Mouse (Mus musculus) midbrain, embryonic 16.5 days (tissue): ENCODE results near the gene Cfap221. TPM values are rescaled to one million over a fixed set of nuclear protein-coding genes. Genes with fewer than 3 reads are reported as not detected.

Experiments
- ATAC-seq: fragments of 200-750 bp; cut with Nextera tagmentation; 2 replicates; pipeline ENCODE4 v1.8.0; 2017; ENCODE audit warnings: moderate TSS enrichment
- H3K27ac ChIP-seq: fragments of 300-500 bp; sonication (generic); 2 replicates; pipeline ENCODE4 v1.5.1; 2014; ENCODE audit warnings: mild to moderate bottlenecking, low read length, mixed read lengths
- H3K27me3 ChIP-seq: fragments of 300-500 bp; sonication (generic); 2 replicates; pipeline ENCODE4 v1.6.1; 2014; ENCODE audit warnings: low read depth, low read length, mixed read lengths; ENCODE audit not compliant: control insufficient read depth, insufficient read depth
- H3K36me3 ChIP-seq: fragments of 300-500 bp; sonication (generic); 2 replicates; pipeline ENCODE4 v1.6.1; 2014; ENCODE audit warnings: mild to moderate bottlenecking, low read length, moderate library complexity, mixed read lengths; ENCODE audit not compliant: control insufficient read depth, insufficient read depth
- H3K4me1 ChIP-seq: fragments of 300-500 bp; sonication (generic); 2 replicates; pipeline ENCODE4 v1.6.1; 2014; ENCODE audit warnings: mild to moderate bottlenecking, low read length, mixed read lengths; ENCODE audit not compliant: control insufficient read depth, insufficient read depth
- H3K4me2 ChIP-seq: fragments of 300-500 bp; sonication (generic); 2 replicates; pipeline ENCODE4 v1.6.1; 2014; ENCODE audit warnings: mild to moderate bottlenecking, low read length, mixed read lengths
- H3K4me3 ChIP-seq: fragments of 300-500 bp; sonication (generic); 2 replicates; pipeline ENCODE4 v1.5.1; 2014; ENCODE audit warnings: low read depth, mild to moderate bottlenecking, low read length, moderate library complexity, mixed read lengths
- H3K9ac ChIP-seq: fragments of 300-500 bp; sonication (generic); 2 replicates; pipeline ENCODE4 v1.6.1; 2014; ENCODE audit warnings: low read depth, low read length, mixed read lengths
- H3K9me3 ChIP-seq: fragments of 300-500 bp; sonication (generic); replicated peaks from 2 replicates; pipeline ENCODE4 v1.6.1; 2014; ENCODE audit warnings: mild to moderate bottlenecking, low read length, mixed read lengths; ENCODE audit not compliant: control insufficient read depth, poor library complexity, severe bottlenecking
- WGBS: fragments of 180-500 bp; shearing (Covaris S2); extraction: QIAGEN DNeasy Blood & Tissue Kit; methylation state at CpG from one replicate; pipeline ENCODE4 v1.1.7; 2014; 5-methylcytosine and 5-hydroxymethylcytosine counted together
- polyA plus RNA-seq: library from polyadenylated mRNA; unstranded; fragments of >200 nt; fragmentation: Nextera tagmentation; extraction: Ambion mirVana; gene quantifications from 2 replicates; pipeline ENCODE4 v1.2.1, GENCODE M21; 2015

Cfap221 gene
- polyA plus RNA-seq: 0.40 and 0.62 TPM in 2 replicates

GRCm38 (mm10) chr1:119996798-119997581 is at the start of gene Cfap221:
Cfap221 (minus strand) TSS chr1:119997234.
- peak within 1 kb of the TSS; percentile 56 for H3K4me2 ChIP-seq
- ATAC-seq: peak; percentile 86
- peak within 1 kb of the TSS; percentile 34 for H3K4me3 ChIP-seq
- no peaks in the 10 kb centered on the region for H3K4me1 ChIP-seq
- no peak within 1 kb of the TSS for H3K27ac ChIP-seq
- H3K9ac ChIP-seq: no peak within 1 kb of the TSS
- no peaks in the 10 kb centered on the region for H3K27me3 ChIP-seq
- H3K36me3 ChIP-seq: no peaks in the 10 kb centered on the region
- 5% methylated on average over 30 of the region's 30 CpGs for WGBS
- no peaks in the 10 kb centered on the region for H3K9me3 ChIP-seq

DNA sequence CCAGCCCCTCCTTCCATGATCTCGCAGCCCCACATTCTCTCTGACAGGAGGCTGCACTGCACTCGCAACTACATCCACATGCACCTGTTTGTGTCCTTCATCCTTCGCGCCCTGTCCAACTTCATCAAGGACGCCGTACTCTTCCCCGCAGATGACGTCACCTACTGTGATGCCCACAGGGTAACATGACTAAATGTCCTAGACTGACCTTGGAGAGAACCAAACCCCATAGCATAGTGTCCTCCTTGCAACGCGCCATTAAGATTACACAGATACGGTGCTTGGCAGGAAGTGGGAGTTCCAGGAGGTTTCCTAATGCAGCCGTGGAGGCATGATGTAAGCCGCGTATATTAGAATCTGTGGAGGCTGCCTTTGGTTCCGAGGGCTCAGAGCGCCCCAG is 47.5 kb upstream of the Cfap221 start:
- Histone ChIP-seq H3K4me2 (no peak overlapping the region), H3K36me3 (no peaks in the 10 kb centered on the region), H3K4me3 (no peak overlapping the region), H3K9ac (no peak overlapping the region), H3K27me3 (no peaks in the 10 kb centered on the region), H3K27ac (no peak overlapping the region), H3K4me1 (no peaks in the 10 kb centered on the region), H3K9me3 (no peaks in the 10 kb centered on the region)
- WGBS: 93% methylated on average over 16 of the region's 16 CpGs
- no peak for ATAC-seq

DNA sequence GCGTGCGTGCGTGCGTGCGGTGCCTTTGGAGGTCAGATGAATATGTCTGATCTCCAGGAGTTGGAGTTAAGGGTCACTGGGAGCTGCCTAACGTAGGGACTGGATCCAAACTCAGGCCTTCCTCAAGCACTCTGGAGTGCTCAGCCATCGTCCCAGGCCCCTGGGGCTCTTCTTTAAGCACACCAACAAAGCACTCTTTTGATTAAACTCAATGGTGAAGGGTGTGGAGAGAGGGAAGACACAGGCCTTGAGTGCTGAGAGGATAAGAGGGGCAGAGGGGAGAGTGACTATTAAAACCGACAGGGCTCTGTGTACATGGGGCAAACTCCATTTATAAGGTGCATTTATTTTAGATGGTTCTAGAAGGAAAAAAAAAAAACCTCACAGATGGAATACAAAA is 45.4 kb upstream of the Cfap221 start:
- WGBS: 64% methylated on average over 8 of the region's 8 CpGs
- Histone ChIP-seq H3K4me3 (no peak overlapping the region), H3K27ac (no peak overlapping the region), H3K36me3 (no peaks in the 10 kb centered on the region), H3K4me1 (no peaks in the 10 kb centered on the region), H3K9me3 (no peaks in the 10 kb centered on the region), H3K4me2 (no peak overlapping the region), H3K9ac (no peak overlapping the region), H3K27me3 (no peaks in the 10 kb centered on the region)
- ATAC-seq: no peak

DNA sequence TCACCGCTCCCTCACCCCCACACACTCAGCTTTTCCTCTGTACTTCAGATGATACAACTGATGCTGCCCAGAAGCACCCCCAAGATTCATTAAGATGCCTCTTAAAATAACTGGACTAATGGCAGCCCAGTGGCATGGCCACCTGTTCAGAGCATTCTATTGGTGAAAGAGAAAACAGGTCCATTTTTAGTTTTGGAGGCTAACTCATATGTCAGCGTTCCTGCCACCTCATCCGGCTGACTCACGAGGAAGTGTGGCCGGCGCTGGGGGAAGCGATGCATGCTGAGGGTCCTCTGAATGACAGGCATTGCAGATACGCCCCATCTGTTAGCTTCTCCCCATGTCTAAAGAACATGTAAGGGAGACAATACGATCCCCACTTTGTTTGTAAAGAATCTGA is 41.6 kb upstream of the Cfap221 start:
- no peak for ATAC-seq

GRCm38 (mm10) chr1:120037021-120037683 is 40.1 kb upstream of the Cfap221 start:
- no peaks in the 10 kb centered on the region for H3K36me3 ChIP-seq
- no peak overlapping the region for H3K9ac ChIP-seq
- H3K27ac ChIP-seq: no peak overlapping the region
- ATAC-seq: no peak
- H3K27me3 ChIP-seq: no peaks in the 10 kb centered on the region
- H3K4me3 ChIP-seq: no peak overlapping the region
- no peaks in the 10 kb centered on the region for H3K4me1 ChIP-seq
- WGBS: 73% methylated on average over 9 of the region's 9 CpGs
- no peaks in the 10 kb centered on the region for H3K9me3 ChIP-seq
- H3K4me2 ChIP-seq: no peak overlapping the region

More for the DNA sequence above, 41.6 kb upstream of the Cfap221 start:
- no peaks in the 10 kb centered on the region for H3K36me3 ChIP-seq
- WGBS: 75% methylated on average over 9 of the region's 9 CpGs
- H3K27ac ChIP-seq: no peak overlapping the region
- H3K9ac ChIP-seq: no peak overlapping the region
- H3K9me3 ChIP-seq: no peaks in the 10 kb centered on the region
- no peak overlapping the region for H3K4me2 ChIP-seq
- no peaks in the 10 kb centered on the region for H3K27me3 ChIP-seq
- no peaks in the 10 kb centered on the region for H3K4me1 ChIP-seq
- no peak overlapping the region for H3K4me3 ChIP-seq

- ATAC-seq: no peak
- 84% methylated on average over 7 of the region's 7 CpGs for WGBS
- no peaks in the 10 kb centered on the region for H3K36me3 ChIP-seq
Measured at GRCm38 (mm10) chr1:120035456-120036034, 38.5 kb upstream of the Cfap221 start.

GRCm38 (mm10) chr1:120034793-120035192 is 37.8 kb upstream of the Cfap221 start:
- Histone ChIP-seq H3K9me3 (no peaks in the 10 kb centered on the region), H3K9ac (no peak overlapping the region), H3K36me3 (no peaks in the 10 kb centered on the region), H3K27ac (no peak overlapping the region), H3K4me1 (no peaks in the 10 kb centered on the region), H3K4me2 (no peak overlapping the region), H3K4me3 (no peak overlapping the region), H3K27me3 (no peaks in the 10 kb centered on the region)
- 40% methylated on average over 1 of the region's 1 CpGs for WGBS
- ATAC-seq: no peak

More at GRCm38 (mm10) chr1:120035456-120036034, 38.5 kb upstream of the Cfap221 start:
- H3K4me1 ChIP-seq: no peaks in the 10 kb centered on the region
- no peaks in the 10 kb centered on the region for H3K9me3 ChIP-seq
- no peaks in the 10 kb centered on the region for H3K27me3 ChIP-seq
- no peak overlapping the region for H3K4me2 ChIP-seq
- no peak overlapping the region for H3K9ac ChIP-seq
- H3K4me3 ChIP-seq: no peak overlapping the region
- no peak overlapping the region for H3K27ac ChIP-seq

GRCm38 (mm10) chr1:120033469-120033854 is 36.4 kb upstream of the Cfap221 start:
- Histone ChIP-seq H3K9me3 (no peaks in the 10 kb centered on the region), H3K9ac (no peak overlapping the region), H3K27me3 (no peaks in the 10 kb centered on the region), H3K4me2 (no peak overlapping the region), H3K4me1 (no peaks in the 10 kb centered on the region), H3K27ac (no peak overlapping the region), H3K36me3 (no peaks in the 10 kb centered on the region), H3K4me3 (no peak overlapping the region)
- 89% methylated on average over 2 of the region's 2 CpGs for WGBS
- no peak for ATAC-seq
